16 mouse cellular contexts compared by ENCODE assay signal in the genomic region with DNA sequence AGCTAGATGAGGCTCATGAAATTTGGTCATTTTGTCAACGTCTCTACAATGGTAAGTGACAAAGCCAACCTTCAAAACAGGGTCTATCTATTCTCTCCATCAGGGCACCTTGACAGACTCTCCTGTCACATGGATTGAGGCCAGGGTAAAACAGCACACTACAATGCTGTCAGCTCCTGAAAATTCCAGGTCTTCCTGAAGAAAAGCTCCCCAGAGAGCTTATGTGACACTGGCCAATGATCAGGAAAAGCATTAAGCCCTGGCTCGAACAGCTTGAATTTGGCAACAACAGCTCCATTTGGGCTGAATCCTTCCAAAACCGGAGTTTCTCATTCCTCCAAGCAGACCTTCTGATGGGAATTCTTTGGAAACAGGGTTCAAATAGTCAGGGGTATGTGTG. TPM values are rescaled to one million over a fixed set of nuclear protein-coding genes. Genes with fewer than 3 reads are reported as not detected.
"Had no signal": no experiment of that assay in that cellular context is flagged by ENCODE, and none has a peak within 500 bp of the region (broad histone marks: within the 10 kb centered on the region; RNA-seq: fewer than 3 reads in every experiment).

No protein-coding gene starts in this region.

- ATAC-seq: liver, postnatal 0 days; midbrain, embryonic 16.5 days had no signal

- H3K4me3 ChIP-seq: limb, embryonic 12.5 days; liver, embryonic 13.5 days; lung, embryonic 15.5 days; midbrain, embryonic 12.5 days; neural tube, embryonic 13.5 days; stomach, embryonic 15.5 days had no signal

- DNase-seq: kidney, postnatal 10 days; kidney, postnatal 4 days; liver; liver, embryonic 13.5 days; liver, postnatal 0 days; lung, postnatal 14 days; right cerebral cortex, postnatal 14 days; thymus, adult 2 months; thymus, postnatal 25 days had no signal

- H3K27ac ChIP-seq: limb, embryonic 12.5 days; liver, embryonic 13.5 days; lung, embryonic 15.5 days; midbrain, embryonic 12.5 days; neural tube, embryonic 13.5 days; stomach, embryonic 15.5 days had no signal

RNA-seq across cellular contexts. Expression of a gene that starts 37.8 kb away (rescaled TPM):
- total RNA-seq: megakaryocyte-erythroid progenitor cell, adult 5-6 weeks had no signal
